Mouse (Mus musculus) induced T-regulatory cell, adult 2 months (primary cell): Measurements from ENCODE around the gene Enah.

Source experiments
- DNase-seq: peaks from one replicate; pipeline ENCODE4 v3.0.0-alpha.2; 2012; ENCODE audit warnings: low read depth

Enah gene

GRCm38 (mm10) chr1:182028231-182029210 lies 8.7 kb upstream of the Enah start:
- DNase-seq: no peak

DNA sequence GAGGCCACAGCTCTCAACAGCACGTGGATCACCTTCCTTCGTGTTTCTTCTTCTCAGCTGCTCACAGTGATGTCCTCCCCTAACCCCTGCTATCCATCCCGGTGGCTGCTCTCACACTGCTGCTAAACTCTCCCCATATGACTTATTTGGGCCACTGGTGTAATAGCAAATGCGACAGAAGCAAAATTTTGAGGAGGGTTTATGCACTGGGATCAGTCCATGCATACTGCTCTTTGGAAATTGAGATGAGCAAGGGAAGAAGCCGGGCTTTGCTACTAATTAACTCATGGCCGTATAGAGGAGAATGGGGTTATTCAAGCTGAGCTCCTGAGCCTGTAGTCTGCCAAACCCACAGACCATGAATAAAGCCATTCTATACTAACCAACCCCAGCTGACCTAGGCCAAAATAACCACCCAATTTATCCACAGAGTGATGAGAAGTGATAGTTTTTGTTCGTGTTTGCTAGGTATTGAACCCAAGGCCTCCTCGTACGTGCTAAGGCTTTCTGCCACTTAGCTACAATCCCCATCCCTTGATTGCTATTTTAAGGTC lies 7.7 kb upstream of the Enah start:
- DNase-seq: no peak

DNA sequence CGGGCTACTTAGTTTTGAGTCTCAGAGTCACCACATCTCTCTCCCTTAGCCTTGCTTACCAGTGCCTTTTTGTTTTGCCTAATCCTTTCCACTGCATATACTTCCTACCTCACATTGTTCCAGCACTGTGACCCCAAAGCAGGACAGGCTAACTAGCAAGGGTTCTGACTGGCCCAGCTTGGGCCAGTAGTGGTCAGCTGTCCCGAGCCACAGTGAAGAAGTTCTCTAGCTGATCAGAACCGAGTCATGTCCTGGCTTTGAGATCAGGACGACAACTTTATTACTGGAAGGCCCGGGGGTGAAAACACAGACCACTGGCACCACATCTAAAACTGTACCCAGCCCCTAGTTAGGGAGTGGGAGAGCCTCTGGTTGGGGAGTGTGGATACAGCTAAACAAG lies 7.0 kb upstream of the Enah start:
- no peak for DNase-seq

DNA sequence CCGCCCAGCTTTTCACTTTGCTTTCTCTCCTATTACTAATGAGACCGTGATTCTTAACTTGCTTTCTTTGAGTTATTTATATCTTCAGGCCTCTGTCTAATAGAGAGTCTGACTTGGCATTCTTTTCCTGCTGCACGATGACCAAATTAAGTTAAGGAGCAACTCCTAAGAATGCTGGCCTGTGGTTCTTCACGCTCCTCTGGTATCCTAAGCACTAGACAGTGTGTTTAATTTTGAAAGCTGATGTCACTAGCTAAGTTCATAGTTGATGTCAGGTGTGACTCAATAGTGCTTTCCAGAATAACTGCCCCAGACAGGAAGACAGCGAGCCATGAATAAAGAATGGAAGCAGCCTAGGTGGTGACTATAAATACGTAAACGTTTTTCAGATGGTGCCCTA lies 6.3 kb upstream of the Enah start:
- no peak for DNase-seq

- peak; percentile 17 for DNase-seq
These were observed 2.0 kb upstream of the Enah start for GRCm38 (mm10) chr1:182021691-182022299.

DNA sequence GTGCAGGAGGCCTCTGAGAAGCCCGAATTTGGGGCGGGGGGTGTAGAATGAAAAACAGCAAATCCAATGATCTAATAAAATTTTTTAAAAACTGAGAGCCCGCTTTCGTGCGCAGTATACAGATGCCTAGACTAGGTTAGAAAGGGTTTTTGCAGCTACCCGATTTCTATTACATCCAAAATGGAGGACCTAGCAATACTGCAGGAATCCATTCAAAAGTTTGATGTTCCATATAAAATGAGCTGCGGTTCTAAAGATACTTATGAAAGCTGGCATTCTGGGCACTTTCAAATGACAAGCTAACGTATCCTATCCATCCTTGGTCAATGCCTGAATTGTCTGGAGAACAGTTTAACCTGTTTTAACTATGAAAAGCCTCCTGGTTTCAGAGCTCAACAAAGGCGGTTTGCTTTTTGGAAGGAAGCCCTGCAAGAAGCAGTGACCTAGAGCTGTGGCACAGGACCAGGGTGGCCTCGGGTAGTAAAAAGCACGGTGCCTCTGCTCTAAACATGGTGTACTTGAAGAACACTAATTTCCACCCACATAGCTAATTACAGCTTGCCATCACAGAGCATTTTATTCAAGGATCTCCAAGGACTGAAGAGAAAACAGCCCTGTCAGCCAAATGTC lies 1.2 kb upstream of the Enah start:
- peak; percentile 11 for DNase-seq

GRCm38 (mm10) chr1:182019266-182019925 lies 394 bp downstream of the Enah start:
- DNase-seq: no peak

DNA sequence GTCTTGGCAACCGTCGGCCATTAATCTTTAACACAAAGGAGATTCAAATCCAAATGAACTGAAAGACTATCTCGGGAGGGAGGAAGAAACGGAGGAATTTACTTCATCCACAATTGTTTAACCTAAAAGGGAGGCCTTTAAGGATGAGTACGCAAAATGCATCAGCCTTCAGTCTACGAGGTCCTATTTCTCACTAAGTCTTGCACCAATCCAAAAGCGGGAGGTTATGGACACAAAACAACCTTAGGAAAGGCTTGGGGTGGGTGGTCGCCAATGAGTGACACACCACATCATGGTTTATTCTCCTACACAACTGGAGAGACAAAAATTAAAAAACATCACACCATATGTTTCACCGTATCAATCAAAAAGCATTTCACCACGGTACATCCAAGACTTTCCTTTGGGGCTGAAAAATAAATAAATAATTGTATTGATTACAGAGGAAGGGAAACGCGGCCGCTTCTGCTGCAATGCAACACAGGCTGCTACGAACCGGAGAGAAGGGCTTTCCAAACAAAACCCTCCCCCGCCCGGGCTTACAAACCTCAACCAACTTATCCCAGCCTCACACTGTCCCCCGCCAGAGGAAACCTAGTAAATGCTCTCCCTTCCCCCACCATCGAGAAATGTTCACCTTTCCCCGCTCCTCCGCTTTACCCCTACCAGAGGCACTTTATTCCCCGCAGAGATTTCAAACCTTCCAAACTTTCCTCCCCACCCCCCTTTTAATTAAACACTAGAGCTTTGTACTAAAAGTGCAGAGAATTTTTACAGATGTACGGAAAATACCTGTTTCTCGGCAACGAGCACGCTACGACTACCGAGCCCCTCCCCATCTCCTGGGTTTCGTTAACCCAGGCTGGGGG lies 1.2 kb downstream of the Enah start:
- DNase-seq: peak; percentile 28

DNA sequence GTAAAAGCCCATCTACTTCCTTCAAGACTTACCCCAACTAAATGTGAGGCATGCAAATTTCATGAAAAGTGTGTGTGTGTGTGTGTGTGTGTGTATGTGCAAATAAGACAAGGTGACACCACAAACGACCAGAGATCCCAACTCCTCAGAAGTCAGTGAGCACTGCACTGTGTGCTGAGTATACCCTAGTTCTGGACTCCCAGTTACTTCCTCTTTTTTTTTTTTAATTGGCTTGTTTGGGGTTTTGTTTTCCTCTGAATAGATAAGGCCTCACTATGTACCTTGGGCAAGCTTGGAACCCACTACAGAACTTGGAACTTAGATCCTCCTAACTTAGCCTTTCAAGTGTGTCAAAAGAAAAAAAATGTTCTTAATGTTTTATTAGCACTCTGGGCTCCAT lies 14.0 kb downstream of the Enah start:
- DNase-seq: no peak

DNA sequence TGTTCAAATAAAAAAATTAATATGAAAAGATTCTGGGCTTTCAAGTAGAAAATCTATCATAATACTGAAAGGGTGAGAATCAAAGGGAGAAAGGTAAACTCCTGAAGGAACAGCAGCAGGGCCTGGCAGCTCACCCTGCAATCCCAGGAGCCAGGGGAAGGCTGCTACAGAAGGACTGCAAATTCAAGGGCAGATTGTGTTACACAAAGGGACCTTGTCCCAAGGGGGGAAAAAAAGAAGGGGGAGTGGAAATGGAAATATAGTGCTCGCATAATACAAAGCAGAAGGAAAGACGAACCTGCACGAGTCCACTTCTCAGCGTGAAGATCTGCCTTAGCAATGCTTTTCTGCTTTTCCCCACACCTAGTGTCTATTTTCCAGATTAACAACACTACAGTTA lies 21.1 kb downstream of the Enah start:
- no peak for DNase-seq

DNA sequence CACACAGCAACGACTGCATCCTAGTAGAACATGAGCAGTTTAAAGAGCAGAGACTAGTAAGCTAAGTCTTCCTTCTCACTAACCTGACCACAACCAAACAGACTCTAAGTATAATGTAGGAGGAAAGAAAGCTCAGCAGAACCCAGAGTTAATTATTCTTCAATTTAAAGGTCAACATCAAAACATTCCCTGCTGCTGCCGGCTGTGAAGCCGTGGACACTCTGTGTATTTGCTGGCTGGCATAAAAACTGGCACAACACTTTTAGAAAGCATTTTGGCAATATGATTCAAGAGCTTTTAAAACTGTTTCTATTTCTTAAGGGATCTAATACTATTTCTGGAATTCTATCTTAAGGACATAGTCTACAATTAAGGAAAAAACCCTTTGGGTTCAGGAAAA lies 22.0 kb downstream of the Enah start:
- DNase-seq: no peak

- DNase-seq: no peak
These were observed 26.2 kb downstream of the Enah start for GRCm38 (mm10) chr1:181993597-181993996.

DNA sequence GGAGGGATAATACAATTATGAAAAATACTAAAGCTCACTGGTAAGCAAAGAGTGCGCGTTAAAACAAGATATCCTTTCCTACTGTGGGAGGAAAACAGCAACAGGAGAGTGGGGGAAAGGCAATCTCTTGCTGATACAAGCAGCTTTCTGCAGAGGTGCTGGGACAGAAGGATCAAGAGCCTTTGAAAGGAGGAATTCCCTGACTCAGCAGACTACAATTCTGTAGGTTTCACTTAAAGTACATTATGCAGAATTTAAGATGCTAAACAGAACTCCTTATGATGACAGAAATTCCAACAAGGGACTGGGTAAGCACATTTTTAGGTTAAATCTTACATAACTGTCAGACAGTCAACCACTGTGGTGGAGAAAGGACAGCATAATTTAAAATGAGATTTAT lies 31.4 kb downstream of the Enah start:
- DNase-seq: no peak

DNA sequence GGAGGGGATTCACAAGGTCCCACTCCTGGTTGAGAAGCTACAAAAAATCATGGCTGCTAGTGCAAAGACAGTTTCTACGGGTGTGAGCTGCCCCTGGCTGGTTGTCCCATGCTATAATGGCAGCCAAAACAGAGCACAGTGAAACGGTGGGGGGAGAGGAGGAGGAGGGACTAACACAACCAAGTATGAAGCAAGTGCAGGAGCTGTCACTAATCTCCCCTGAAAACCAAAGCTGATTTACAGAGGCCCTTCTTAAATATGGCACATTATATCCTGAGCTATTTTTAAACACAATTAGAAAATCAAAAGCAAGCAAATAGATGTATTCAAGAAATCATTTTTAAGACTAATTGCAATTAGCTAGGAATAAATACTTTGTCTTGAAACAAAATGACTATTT lies 32.6 kb downstream of the Enah start:
- no peak for DNase-seq

DNA sequence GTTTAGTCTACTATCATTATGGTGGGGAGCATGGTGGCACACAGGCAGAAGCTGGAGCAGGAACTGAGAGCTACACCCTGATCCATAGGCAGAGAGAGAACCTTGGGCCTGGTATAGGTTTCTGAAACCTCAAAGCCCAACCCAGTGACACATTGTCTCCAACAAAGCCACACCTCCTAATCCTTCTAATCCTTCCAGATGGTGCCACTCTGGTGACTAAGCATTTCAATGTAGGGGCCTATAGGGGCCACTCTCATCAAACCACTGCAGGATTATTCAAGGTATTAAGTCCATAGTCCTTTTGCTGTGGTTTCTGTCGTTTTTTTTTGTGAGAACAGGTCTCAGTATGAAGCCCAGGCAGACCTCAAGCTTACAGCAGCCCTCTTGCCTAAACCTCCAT lies 33.9 kb downstream of the Enah start:
- no peak for DNase-seq

GRCm38 (mm10) chr1:181984811-181985210 lies 35.0 kb downstream of the Enah start:
- no peak for DNase-seq

GRCm38 (mm10) chr1:181980017-181980719 lies 39.6 kb downstream of the Enah start:
- no peak for DNase-seq

- DNase-seq: no peak
These were observed 44.3 kb downstream of the Enah start for GRCm38 (mm10) chr1:181975510-181975909.

DNA sequence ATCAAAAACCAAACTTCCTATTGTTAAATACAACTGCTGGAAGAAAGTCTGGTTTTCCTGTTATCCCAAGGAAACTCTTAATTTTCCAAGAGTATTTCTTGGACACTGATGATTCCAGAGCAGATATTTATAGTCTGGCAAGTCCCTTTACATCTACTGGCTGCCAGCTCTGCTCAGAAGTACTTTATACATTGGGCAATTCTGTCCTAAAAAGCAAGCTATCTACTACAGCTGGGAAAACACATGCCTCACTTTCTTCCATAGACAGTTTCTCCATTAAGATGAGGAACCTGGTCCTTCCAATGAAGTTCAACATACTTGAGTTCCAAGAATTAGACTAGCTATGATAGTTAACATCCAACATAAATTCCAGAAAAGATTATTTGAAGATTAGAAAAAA lies 44.9 kb downstream of the Enah start:
- DNase-seq: no peak

DNA sequence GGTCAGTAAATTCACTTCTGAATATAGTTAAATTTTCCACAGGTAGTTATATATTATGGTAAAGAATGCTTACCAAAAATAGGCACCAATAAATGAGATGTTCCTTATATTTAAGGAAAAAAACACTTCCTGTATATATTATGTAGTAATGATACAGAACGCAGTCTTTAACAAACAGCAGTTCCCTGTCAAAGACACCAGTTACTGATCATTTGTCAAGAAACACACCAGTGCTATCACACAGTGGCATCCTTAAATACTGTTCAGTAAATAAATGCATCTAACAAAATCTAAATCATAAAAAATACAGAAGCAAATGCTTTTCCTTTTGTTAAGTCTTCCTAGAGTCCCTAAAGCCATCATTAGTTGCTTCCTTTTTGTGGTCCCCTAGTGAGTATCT lies 54.5 kb downstream of the Enah start:
- DNase-seq: no peak

GRCm38 (mm10) chr1:181963827-181964226 lies 56.0 kb downstream of the Enah start:
- DNase-seq: no peak
